Mouse (Mus musculus) gastrocnemius, postnatal 14 days (tissue): ENCODE results near the gene Sp110. TPM values are rescaled to one million over a fixed set of nuclear protein-coding genes. Genes with fewer than 3 reads are reported as not detected.
"Not testable (repeated sequence)": the region's sequence is repeated elsewhere in the genome, so short reads cannot be mapped to it uniquely, and the experiment has no call there.

Source experiments
- DNase-seq: peaks from one replicate; pipeline ENCODE4 v3.0.0; 2021; ENCODE audit warnings: mixed read lengths
- intact Hi-C: fragments of 180-260 bp; cut with DNase I; formaldehyde crosslinking; loops from one replicate; pipeline ENCODE4 v1.15.1; 2025; ENCODE audit warnings: low total_unique reads
- total RNA-seq, 2 experiments: library from RNA; stranded (reverse); gene quantifications; 2 replicates each; pipeline ENCODE4 v1.2.3; 2021

Gene Sp110
- total RNA-seq, 2 experiments from 2014 or later = 0.49 to 0.84 TPM

- DNase-seq, intact Hi-C loops: not testable (repeated sequence)
These were observed 23.2 kb downstream of the Sp110 start, which contains the start of gene G530012D18Rik for GRCm38 (mm10) chr1:85575376-85575775. G530012D18Rik (plus strand) TSS chr1:85575676.

DNA sequence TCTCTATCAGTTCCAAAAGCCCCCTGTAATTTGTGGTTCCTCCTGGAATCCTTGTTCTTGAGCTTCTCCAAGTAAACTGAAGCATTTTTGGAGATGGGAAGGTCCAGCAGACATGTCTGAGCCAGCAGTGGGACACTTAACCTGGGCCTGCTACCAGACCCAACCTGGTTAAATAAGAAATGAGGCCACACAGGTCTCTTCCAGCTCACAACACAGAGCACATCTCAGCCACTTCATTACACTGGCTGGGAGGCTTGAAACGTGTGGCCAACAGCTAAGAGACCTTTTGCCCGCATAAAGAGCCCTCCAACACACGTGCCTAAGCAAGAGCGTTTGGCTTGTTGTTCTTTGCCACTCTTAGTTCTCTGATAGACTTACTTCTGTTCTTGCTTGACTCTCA lies 25.1 kb downstream of the Sp110 start:
- DNase-seq, intact Hi-C loops: not testable (repeated sequence)

GRCm38 (mm10) chr1:85555261-85555660 lies 43.4 kb downstream of the Sp110 start:
- DNase-seq = peak; percentile 7
- intact Hi-C loops = not testable (repeated sequence)

GRCm38 (mm10) chr1:85546442-85546841 lies 52.2 kb downstream of the Sp110 start:
- DNase-seq, intact Hi-C loops: not testable (repeated sequence)

DNA sequence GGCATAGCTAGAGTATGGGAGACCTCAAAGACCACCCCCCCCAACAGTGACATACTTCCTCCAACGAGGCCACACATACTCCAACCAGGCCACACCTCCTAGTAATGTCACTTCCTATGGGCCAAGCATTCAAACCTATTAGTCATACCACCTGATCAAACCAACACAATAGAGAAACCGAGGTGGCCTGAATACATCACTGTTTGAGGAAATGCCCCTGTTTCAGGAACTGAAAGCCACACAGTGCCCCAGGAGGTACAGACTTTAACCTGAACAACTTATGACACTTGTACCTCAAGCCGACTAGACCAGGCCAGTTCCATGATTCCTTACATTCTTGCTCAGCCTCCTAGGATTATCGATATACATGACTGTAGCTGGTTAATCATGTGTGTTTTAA lies 54.8 kb downstream of the Sp110 start:
- DNase-seq, intact Hi-C loops: not testable (repeated sequence)

GRCm38 (mm10) chr1:85528451-85529110 lies 70.0 kb downstream of the Sp110 start:
- intact Hi-C loops, DNase-seq: not testable (repeated sequence)

Other genes starting within 250 kb of the Sp110 start
- gene G530012D18Rik, start 23.1 kb downstream of the Sp110 start, total RNA-seq = not detected
- 1 to 10 TPM in 1 of 2 experiments, under 1 TPM in 1; 0.58 to 1.2 TPM for gene Sp140, start 1.6 kb upstream of the Sp110 start, total RNA-seq
- 1 to 10 TPM; 3.7 to 4.6 TPM for gene Sp100, start 51.2 kb upstream of the Sp110 start, total RNA-seq
- under 1 TPM in 1 of 2 experiments, not detected in 1; 0.90 TPM for gene A630001G21Rik, start 179.8 kb upstream of the Sp110 start, total RNA-seq
- 100 to 1,000 TPM in 1 of 2 experiments, 10 to 100 TPM in 1; 86.5 to 112 TPM for gene Cab39, start 194.6 kb upstream of the Sp110 start, total RNA-seq